ENCODE assay signal across 25 mouse cellular contexts in the genomic region with DNA sequence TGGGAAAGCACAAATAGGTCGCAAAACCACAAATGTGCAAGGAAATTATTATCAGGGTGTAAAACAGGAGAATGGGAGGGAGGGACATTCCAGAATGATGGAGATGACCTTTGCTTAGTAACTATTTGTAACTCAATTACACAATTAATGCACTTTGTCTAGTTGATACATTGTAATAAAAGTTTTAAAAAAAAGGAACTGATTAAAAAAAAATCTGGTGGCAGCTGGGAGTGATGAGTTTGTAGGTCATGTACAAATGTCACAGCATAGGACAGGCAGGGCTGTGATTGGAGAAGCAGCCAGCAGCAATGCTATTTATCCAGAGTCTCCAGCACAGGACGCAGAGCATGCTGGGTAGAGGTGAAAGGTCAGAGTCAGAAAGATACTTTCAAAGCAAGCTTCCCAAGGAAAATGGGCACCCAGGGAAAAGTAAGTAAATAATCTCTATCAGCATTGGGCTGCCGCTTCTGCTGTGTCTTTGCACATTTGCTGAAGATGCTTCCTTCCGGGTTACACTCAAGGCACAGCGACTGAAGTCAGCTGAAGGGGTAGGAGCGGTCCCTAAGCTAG. TPM values are rescaled to one million over a fixed set of nuclear protein-coding genes. Genes with fewer than 3 reads are reported as not detected.
DNase-seq lines count a peak whose midpoint lies in the region; ATAC-seq and TF ChIP-seq lines count a peak whose summit lies in the region.
"Had no signal": no experiment of that assay in that cellular context is flagged by ENCODE, and none has a peak within 500 bp of the region (broad histone marks: within the 10 kb centered on the region; RNA-seq: fewer than 3 reads in every experiment).

A gene (plus strand): TSS at position 346 of the 570 bp plus-strand sequence.

- no peak within 1 kb of the TSS for H3K9ac ChIP-seq in liver, postnatal 0 days (replicated peaks)
- no peak within 1 kb of the TSS for H3K9ac ChIP-seq in liver, embryonic 11.5 days (ENCODE audit: low read depth, low read length)
- no peak within 1 kb of the TSS for H3K9ac ChIP-seq in intestine, postnatal 0 days (ENCODE audit: low read depth, low read length)
- H3K9ac ChIP-seq: embryonic facial prominence, embryonic 12.5 days; forebrain, embryonic 15.5 days; hindbrain, embryonic 14.5 days had no signal

- TF ChIP-seq EP300 in liver, postnatal 0 days (IDR thresholded peaks at IDR 0.05; ENCODE audit: low read depth) = no peak

- H3K4me1 ChIP-seq in liver, postnatal 0 days (ENCODE audit: insufficient read depth) = no peaks in the 10 kb centered on the region
- H3K4me1 ChIP-seq in liver, embryonic 11.5 days (replicated peaks; ENCODE audit: control insufficient read depth, insufficient read depth, low read length) = no peaks in the 10 kb centered on the region
- no peaks in the 10 kb centered on the region for H3K4me1 ChIP-seq in intestine, postnatal 0 days (replicated peaks; ENCODE audit: control insufficient read depth, insufficient read depth, low read length)
- H3K4me1 ChIP-seq: embryonic facial prominence, embryonic 12.5 days; forebrain, embryonic 15.5 days had no signal

- DNase-seq in embryo, embryonic 10 days (ENCODE audit: low spot score) = peak; percentile 40
- no peak for DNase-seq in embryo, embryonic 9.5 days (ENCODE audit: extremely low spot score)
- DNase-seq in liver, postnatal 0 days = no peak
- no peak for DNase-seq in liver, embryonic 11.5 days (ENCODE audit: low spot score)
- peak; percentile 37 for DNase-seq in embryo, embryonic 11 days
- DNase-seq in yolk sac, embryonic 10.5 days (ENCODE audit: low spot score) = peak; percentile 30
- DNase-seq: cerebellum, adult 11 months; cerebellum, postnatal 14 days; gastrocnemius, postnatal 14 days; heart, adult 2 months; heart, postnatal 36 days; layer of hippocampus, postnatal 36 days; lung, adult 18-20 months; right cerebral cortex, postnatal 4 days; thymus, postnatal 36 days had no signal

- ATAC-seq in liver, postnatal 0 days = 0 out of 2 replicates have a peak, but pooled peaks have one; percentile 35
- no peak for ATAC-seq in liver, embryonic 11.5 days (replicated peaks; ENCODE audit: low FRiP score)
- ATAC-seq in intestine, postnatal 0 days = no peak
- ATAC-seq: forebrain, embryonic 15.5 days had no signal

- no peak within 1 kb of the TSS for H3K4me2 ChIP-seq in liver, postnatal 0 days (ENCODE audit: low read depth, low read length)
- H3K4me2 ChIP-seq in liver, embryonic 11.5 days = no peak within 1 kb of the TSS
- H3K4me2 ChIP-seq in intestine, postnatal 0 days (replicated peaks; ENCODE audit: low read depth) = no peak within 1 kb of the TSS
- H3K4me2 ChIP-seq: embryonic facial prominence, embryonic 12.5 days; forebrain, embryonic 15.5 days; hindbrain, embryonic 14.5 days had no signal

- 60% methylated on average over 6 of the region's 6 CpGs for WGBS in liver, postnatal 0 days (ENCODE audit: insufficient replicate concordance)
- 79% methylated on average over 6 of the region's 6 CpGs for WGBS in liver, embryonic 11.5 days
- 63% methylated on average over 6 of the region's 6 CpGs for WGBS in intestine, postnatal 0 days

- no peak for TF ChIP-seq CTCF in liver, postnatal 0 days (IDR thresholded peaks at IDR 0.05; ENCODE audit: low read depth)
- no peak for TF ChIP-seq CTCF in intestine, postnatal 0 days (IDR thresholded peaks at IDR 0.05; ENCODE audit: low read depth)

- no peaks in the 10 kb centered on the region for H3K9me3 ChIP-seq in liver, postnatal 0 days (ENCODE audit: low read length)
- H3K9me3 ChIP-seq in liver, embryonic 11.5 days (ENCODE audit: control insufficient read depth, low read length) = no peaks in the 10 kb centered on the region
- no peaks in the 10 kb centered on the region for H3K9me3 ChIP-seq in intestine, postnatal 0 days (ENCODE audit: control insufficient read depth)
- H3K9me3 ChIP-seq: embryonic facial prominence, embryonic 12.5 days; forebrain, embryonic 15.5 days had no signal

- no peak within 1 kb of the TSS for H3K4me3 ChIP-seq in liver, postnatal 0 days (ENCODE audit: low read depth, low read length)
- no peak within 1 kb of the TSS for H3K4me3 ChIP-seq in liver, embryonic 11.5 days (ENCODE audit: low read depth, low read length)
- H3K4me3 ChIP-seq in intestine, postnatal 0 days (ENCODE audit: low read depth, low read length) = no peak within 1 kb of the TSS
- H3K4me3 ChIP-seq: embryonic facial prominence, embryonic 12.5 days; erythroblast, embryonic 14.5 days; forebrain, embryonic 15.5 days; heart, adult 2 months had no signal

- H3K27ac ChIP-seq in liver, postnatal 0 days (ENCODE audit: low read depth) = no peak within 1 kb of the TSS
- no peak within 1 kb of the TSS for H3K27ac ChIP-seq in liver, embryonic 11.5 days (ENCODE audit: low read depth, low read length)
- H3K27ac ChIP-seq in intestine, postnatal 0 days (ENCODE audit: low read depth, low read length) = no peak within 1 kb of the TSS
- H3K27ac ChIP-seq: embryonic facial prominence, embryonic 12.5 days; forebrain, embryonic 15.5 days; heart, adult 2 months; hindbrain, embryonic 14.5 days had no signal

- H3K36me3 ChIP-seq in liver, postnatal 0 days (replicated peaks; ENCODE audit: insufficient read depth, low read length) = no peaks in the 10 kb centered on the region
- no peaks in the 10 kb centered on the region for H3K36me3 ChIP-seq in liver, embryonic 11.5 days (ENCODE audit: control insufficient read depth, insufficient read depth, low read length)
- no peaks in the 10 kb centered on the region for H3K36me3 ChIP-seq in intestine, postnatal 0 days (ENCODE audit: control insufficient read depth, insufficient read depth)
- H3K36me3 ChIP-seq: embryonic facial prominence, embryonic 12.5 days; forebrain, embryonic 15.5 days had no signal

- no peaks in the 10 kb centered on the region for H3K27me3 ChIP-seq in liver, postnatal 0 days (ENCODE audit: insufficient read depth, low read length)
- H3K27me3 ChIP-seq in liver, embryonic 11.5 days (replicated peaks; ENCODE audit: control insufficient read depth, insufficient read depth, low read length) = no peaks in the 10 kb centered on the region
- H3K27me3 ChIP-seq in intestine, postnatal 0 days (replicated peaks; ENCODE audit: control insufficient read depth, insufficient read depth, low read length) = no peaks in the 10 kb centered on the region
- H3K27me3 ChIP-seq: CH12.LX; embryonic facial prominence, embryonic 12.5 days; forebrain, embryonic 15.5 days had no signal

RNA-seq across cellular contexts. Expression of the gene that starts here (rescaled TPM):
- polyA plus RNA-seq in liver, postnatal 0 days (2015; fragmentation: Nextera tagmentation; extraction: Ambion mirVana) = 0.82 and 1.6 TPM in 2 replicates
- polyA plus RNA-seq in liver, embryonic 11.5 days (2014; fragmentation: Nextera tagmentation; extraction: Ambion mirVana) = not detected in 2 replicates
- 0.51 TPM in 1 of 2 replicates, not detected in the other for polyA plus RNA-seq in intestine, postnatal 0 days (2015; fragmentation: Nextera tagmentation; extraction: Ambion mirVana)
- polyA plus RNA-seq: embryonic facial prominence, embryonic 12.5 days; erythroblast, embryonic 14.5 days; forebrain, embryonic 15.5 days; heart, adult 2 months; heart, embryonic 14.5 days; intestine, embryonic 14.5 days; limb, embryonic 14.5 days; neural tube, embryonic 11.5 days had no signal

Comparison
In these comparisons a context has a peak if more than half of its experiments do, and no peak if none do; other contexts are left out.
1. DNase-seq: peak in embryo, embryonic 10 days (single experiment), embryo, embryonic 11 days (single experiment) and yolk sac, embryonic 10.5 days (single experiment); none in embryo, embryonic 9.5 days (single experiment), liver, postnatal 0 days (single experiment) and liver, embryonic 11.5 days (single experiment).